Mouse (Mus musculus): ENCODE results near the gene 1700003F12Rik.

- TF ChIP-seq GATA1 (IDR thresholded peaks at IDR 0.05; ENCODE audit: low read length): no peak
- no peak for TF ChIP-seq TAL1 (IDR thresholded peaks at IDR 0.05; ENCODE audit: low read length)
Measured at GRCm38 (mm10) chr2:154565562-154565961, 18.7 kb downstream of the 1700003F12Rik start.

Data from erythroblast, embryonic 14.5 days (primary cell).